In genomic region chr8:93272686-93273085, GRCm38 (mm10) we compare ENCODE assay signal across 13 mouse cellular contexts. TPM values are rescaled to one million over a fixed set of nuclear protein-coding genes. Genes with fewer than 3 reads are reported as not detected.
A peak's percentile ranks its signal among the peaks of the same experiment; 100 is the strongest.
DNase-seq lines count a peak whose midpoint lies in the region; ATAC-seq and TF ChIP-seq lines count a peak whose summit lies in the region.
"Had no signal": no experiment of that assay in that cellular context is flagged by ENCODE, and none has a peak within 500 bp of the region (broad histone marks: within the 10 kb centered on the region; RNA-seq: fewer than 3 reads in every experiment).

No protein-coding gene starts in this region.

- 27% methylated on average over 4 of the region's 4 CpGs for WGBS in kidney, adult 2 months
- 78% methylated on average over 4 of the region's 4 CpGs for WGBS in kidney, embryonic 14.5 days

- H3K4me3 ChIP-seq in kidney, adult 2 months (ENCODE audit: insufficient read depth, low read depth, low read length): no peak overlapping the region
- no peak overlapping the region for H3K4me3 ChIP-seq in kidney, embryonic 14.5 days (ENCODE audit: low read length)
- H3K4me3 ChIP-seq: forebrain, embryonic 10.5 days had no signal

- TF ChIP-seq POLR2A in kidney, adult 2 months (IDR thresholded peaks at IDR 0.05; ENCODE audit: low read depth, low read length): no peak

- TF ChIP-seq CTCF in kidney, adult 2 months (conservative IDR thresholded peaks at IDR 0.05; ENCODE audit: insufficient read depth, insufficient read length, low read depth, low read length): no peak

- peak; percentile 4 to 6 for DNase-seq in cerebellum, adult 18-20 months
- no peak for DNase-seq in cerebellum, adult 8-10 months
- peak; percentile 86 for DNase-seq in kidney, adult 2 months
- peak; percentile 31 to 39 for DNase-seq in adrenal gland, adult 18-20 months (ENCODE audit: low spot score in 2 of 2)
- DNase-seq in kidney, adult 8-10 months: peak; percentile 67 to 77
- DNase-seq in spleen, postnatal 36 days (ENCODE audit: low spot score in 2 of 2): no peak

- ATAC-seq in kidney, embryonic 14.5 days (ENCODE audit: low FRiP score, low TSS enrichment): no peak
- ATAC-seq in activated CD4-positive, CD25-positive, alpha-beta regulatory T cell, adult 4 months: no peak

- H3K4me1 ChIP-seq in kidney, adult 2 months (ENCODE audit: control insufficient read depth, insufficient read depth, low read length): peaks cover 10% of the 10 kb centered on the region; the same call in 1 of the 2 replicates
- no peaks in the 10 kb centered on the region for H3K4me1 ChIP-seq in kidney, embryonic 14.5 days (ENCODE audit: control insufficient read depth, insufficient read depth, low read length)
- H3K4me1 ChIP-seq: forebrain, embryonic 10.5 days had no signal

- H3K9me3 ChIP-seq in kidney, embryonic 14.5 days (ENCODE audit: control insufficient read depth, low read length): no peaks in the 10 kb centered on the region
- H3K9me3 ChIP-seq: forebrain, embryonic 10.5 days had no signal

- no peak overlapping the region for H3K4me2 ChIP-seq in kidney, embryonic 14.5 days (replicated peaks; ENCODE audit: low read depth, low read length)

- no peak overlapping the region for H3K9ac ChIP-seq in kidney, embryonic 14.5 days (ENCODE audit: low read depth, low read length)

- H3K27ac ChIP-seq in kidney, adult 2 months (ENCODE audit: insufficient read depth, low read depth, low read length): peak overlapping the region; percentile 74
- H3K27ac ChIP-seq in kidney, embryonic 14.5 days (ENCODE audit: low read depth, low read length): no peak overlapping the region
- H3K27ac ChIP-seq: forebrain, embryonic 10.5 days; kidney, postnatal 0 days had no signal

- no peaks in the 10 kb centered on the region for H3K27me3 ChIP-seq in kidney, adult 2 months (replicated peaks; ENCODE audit: control insufficient read depth, insufficient read depth, low read length)
- no peaks in the 10 kb centered on the region for H3K27me3 ChIP-seq in kidney, embryonic 14.5 days (ENCODE audit: control insufficient read depth, insufficient read depth, low read length)

- peaks cover 3% of the 10 kb centered on the region; the same call in 1 of the 2 replicates for H3K36me3 ChIP-seq in kidney, adult 2 months (ENCODE audit: control insufficient read depth, insufficient read depth, low read length)
- no peaks in the 10 kb centered on the region for H3K36me3 ChIP-seq in kidney, embryonic 14.5 days (ENCODE audit: control insufficient read depth, insufficient read depth, low read length)
- H3K36me3 ChIP-seq: forebrain, embryonic 10.5 days had no signal

RNA-seq across cellular contexts. Expression of gene Ces1f, which starts 6.9 kb away (rescaled TPM):
- polyA plus RNA-seq in kidney, adult 2 months (2012; rRNA removed): 61.3 and 72.3 TPM in 2 replicates
- not detected in 2 replicates for polyA plus RNA-seq in kidney, embryonic 14.5 days (2014; fragmentation: Nextera tagmentation; extraction: Ambion mirVana)
- 10 to 100 TPM; 17.3 to 29.2 TPM for total RNA-seq in adrenal gland, adult 18-20 months (2021)
- polyA plus RNA-seq in activated CD4-positive, CD25-positive, alpha-beta regulatory T cell, adult 4 months (2017; shearing (Covaris generic)): not detected
- polyA plus RNA-seq: forebrain, embryonic 10.5 days; heart, embryonic 14.5 days; limb, embryonic 11.5 days had no signal

RNA-seq across cellular contexts. Expression of gene Ces1e, which starts 43.3 kb away (rescaled TPM):
- polyA plus RNA-seq in kidney, adult 2 months (2012; rRNA removed): 68.2 and 73.0 TPM in 2 replicates
- not detected in 2 replicates for polyA plus RNA-seq in kidney, embryonic 14.5 days (2014; fragmentation: Nextera tagmentation; extraction: Ambion mirVana)
- total RNA-seq in adrenal gland, adult 18-20 months (2021): under 1 TPM in 1 of 2 experiments, not detected in 1; 0.27 TPM
- polyA plus RNA-seq in activated CD4-positive, CD25-positive, alpha-beta regulatory T cell, adult 4 months (2017; shearing (Covaris generic)): not detected
- polyA plus RNA-seq: forebrain, embryonic 10.5 days; limb, embryonic 11.5 days; urinary bladder, adult 2 months had no signal

Comparison
In these comparisons a context has a peak if more than half of its experiments do, and no peak if none do; other contexts are left out.
1. DNase-seq: peak in cerebellum, adult 18-20 months (2 of 2), kidney, adult 2 months (single experiment), adrenal gland, adult 18-20 months (2 of 2) and kidney, adult 8-10 months (2 of 2); none in cerebellum, adult 8-10 months (single experiment) and spleen, postnatal 36 days (0 of 2).
2. RNA of gene Ces1f, which starts 6.9 kb away (polyA plus RNA-seq): 61.3 to 72.3 TPM in kidney, adult 2 months; not detected in kidney, embryonic 14.5 days and not detected in activated CD4-positive, CD25-positive, alpha-beta regulatory T cell, adult 4 months; every median in the first group is over 10 times any median in the second.
3. RNA of gene Ces1e, which starts 43.3 kb away (polyA plus RNA-seq): 68.2 to 73.0 TPM in kidney, adult 2 months; not detected in kidney, embryonic 14.5 days and not detected in activated CD4-positive, CD25-positive, alpha-beta regulatory T cell, adult 4 months; every median in the first group is over 10 times any median in the second.